Mouse (Mus musculus) lung, postnatal 0 days (tissue): ENCODE data around the gene Osbpl6. TPM values are rescaled to one million over a fixed set of nuclear protein-coding genes. Genes with fewer than 3 reads are reported as not detected.
A peak's percentile ranks its signal among the peaks of the same experiment; 100 is the strongest.

ENCODE experiments used
- ATAC-seq: fragments of 200-750 bp; cut with Nextera tagmentation; 2 replicates; pipeline ENCODE4 v1.8.0; 2017; ENCODE audit warnings: moderate library complexity
- DNase-seq: peaks from one replicate; pipeline ENCODE4 v3.0.0-alpha.2; 2016; ENCODE audit warnings: low spot score
- H3K27ac ChIP-seq: fragments of 300-500 bp; sonication (generic); 2 replicates; pipeline ENCODE4 v1.5.1; 2014; ENCODE audit warnings: antibody characterized with exemption, mild to moderate bottlenecking, low read length, mixed read lengths
- H3K27me3 ChIP-seq: fragments of 300-500 bp; sonication (generic); replicated peaks from 2 replicates; pipeline ENCODE4 v1.6.1; 2014; ENCODE audit warnings: low read length, mixed read lengths; ENCODE audit not compliant: insufficient read depth
- H3K36me3 ChIP-seq: fragments of 300-500 bp; sonication (generic); 2 replicates; pipeline ENCODE4 v1.6.1; 2014; ENCODE audit warnings: low read length, mixed read lengths; ENCODE audit not compliant: insufficient read depth
- H3K4me1 ChIP-seq: fragments of 300-500 bp; sonication (generic); 2 replicates; pipeline ENCODE4 v1.6.1; 2014; ENCODE audit warnings: antibody characterized with exemption, low read depth, low read length, mixed read lengths; ENCODE audit not compliant: insufficient read depth
- H3K4me2 ChIP-seq: fragments of 300-500 bp; sonication (generic); replicated peaks from 2 replicates; pipeline ENCODE4 v1.6.1; 2014; ENCODE audit warnings: low read depth, mild to moderate bottlenecking, low read length, moderate library complexity, mixed read lengths
- H3K4me3 ChIP-seq: fragments of 300-500 bp; sonication (generic); 2 replicates; pipeline ENCODE4 v1.5.1; 2014; ENCODE audit warnings: low read depth, low read length
- H3K9ac ChIP-seq: fragments of 300-500 bp; sonication (generic); replicated peaks from 2 replicates; pipeline ENCODE4 v1.6.1; 2014; ENCODE audit warnings: low read depth, mild to moderate bottlenecking
- H3K9me3 ChIP-seq: fragments of 300-500 bp; sonication (generic); 2 replicates; pipeline ENCODE4 v1.6.1; 2016; ENCODE audit warnings: low read length, mixed read lengths
- CTCF ChIP-seq: IDR thresholded peaks from 2 replicates; pipeline ENCODE4 v1.5.1; 2016; ENCODE audit warnings: antibody characterized with exemption, mild to moderate bottlenecking
- EP300 ChIP-seq: IDR thresholded peaks from 2 replicates; pipeline ENCODE4 v1.6.1; 2016; ENCODE audit warnings: antibody characterized with exemption, mild to moderate bottlenecking, control low read depth
- WGBS: fragments of 180-500 bp; shearing (Covaris S2); extraction: QIAGEN DNeasy Blood & Tissue Kit; methylation state at CpG from one replicate; pipeline ENCODE4 v1.1.7; 2014; 5-methylcytosine and 5-hydroxymethylcytosine counted together
- microRNA-seq: library from miRNA; unstranded; fragments of <30 nt; microRNA quantifications from one replicate; pipeline ENCODE4, GENCODE M21; 2016
- polyA plus RNA-seq: library from polyadenylated mRNA; unstranded; fragments of >200 nt; fragmentation: Nextera tagmentation; extraction: Ambion mirVana; gene quantifications from 2 replicates; pipeline ENCODE4 v1.2.1, GENCODE M21; 2015

Gene Osbpl6
- polyA plus RNA-seq, 1 experiment from 2014 or later, result 60.1 TPM

DNA sequence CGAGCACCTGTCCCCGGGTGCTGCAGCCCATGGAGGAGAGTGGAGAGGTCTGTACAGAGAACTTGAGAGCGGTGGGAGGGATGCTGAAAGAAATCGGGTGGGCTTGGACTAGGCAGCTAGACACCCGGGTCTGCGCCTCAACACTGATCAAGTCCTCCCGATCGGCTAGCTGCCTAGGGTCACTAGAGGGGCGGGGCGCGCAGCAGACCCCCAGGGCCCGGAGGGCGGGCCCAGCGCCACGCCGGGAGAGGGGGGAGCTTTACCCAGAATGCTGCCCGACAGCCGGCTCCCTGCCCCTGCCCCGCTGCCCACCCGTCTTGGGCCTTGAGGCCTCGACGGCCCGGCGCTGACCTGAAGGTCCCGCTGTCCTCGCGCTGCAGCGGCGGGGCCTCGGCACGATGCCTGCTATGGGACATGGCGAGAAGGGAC, 241.1 kb downstream of the Osbpl6 start:
- Histone ChIP-seq H3K9ac (peak overlapping the region; percentile 63), H3K4me2 (peak overlapping the region; percentile 84), H3K4me1 (peaks cover 8% of the 10 kb centered on the region; the same call in 1 of the 2 replicates), H3K36me3 (no peaks in the 10 kb centered on the region), H3K27me3 (no peaks in the 10 kb centered on the region), H3K9me3 (no peaks in the 10 kb centered on the region), H3K4me3 (peak overlapping the region; percentile 68), H3K27ac (peak overlapping the region; percentile 79)
- 4% methylated on average over 13 of the region's 32 CpGs for WGBS
- DNase-seq, result no peak
- peak; percentile 27; the same call in 1 of the 2 replicates for ATAC-seq
- TF ChIP-seq EP300 (no peak), CTCF (no peak)

DNA sequence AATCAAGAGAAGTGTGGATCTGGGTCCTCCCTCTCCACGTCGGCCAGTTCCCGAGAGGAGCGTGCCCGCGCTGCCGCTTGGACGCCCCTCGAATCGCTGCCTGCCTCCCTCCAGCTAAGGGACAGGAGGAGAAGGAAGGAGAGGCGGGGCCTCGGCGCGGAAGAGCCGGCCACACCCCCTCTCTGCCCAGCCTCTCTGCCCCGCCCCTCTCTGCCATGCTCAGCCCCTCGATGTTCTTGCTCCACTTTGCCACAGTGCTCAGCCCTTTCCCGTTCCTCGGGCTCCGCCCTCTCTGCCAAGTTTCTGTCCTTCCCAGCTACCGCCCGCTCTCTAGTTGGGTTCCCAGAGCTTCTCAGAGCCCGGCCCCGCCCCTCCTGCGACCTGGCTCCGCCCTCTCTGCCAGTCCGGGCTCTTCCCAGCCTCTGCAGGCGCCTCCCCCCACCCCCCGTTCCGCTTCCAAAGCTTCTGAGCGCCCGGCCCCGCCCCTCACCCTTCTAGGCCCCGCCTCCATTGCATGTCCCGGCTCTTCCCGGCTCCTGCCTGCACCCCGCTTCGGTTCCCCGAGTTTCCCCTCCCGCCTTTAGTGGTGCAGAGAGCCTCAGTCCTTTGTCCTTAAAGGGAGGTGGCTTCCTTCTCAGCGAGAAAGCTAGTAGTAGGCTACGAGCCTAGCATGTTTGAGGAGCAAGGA, 241.7 kb downstream of the Osbpl6 start, which contains the start of the genes Prkra and Pjvk:
TSS of gene Prkra (minus strand) at position 133 of the 688 bp plus-strand sequence.
TSS of gene Pjvk (plus strand) at position 594 of the 688 bp plus-strand sequence.
- peak within 1 kb of the TSS; percentile 68 for H3K4me3 ChIP-seq
- peaks cover 8% of the 10 kb centered on the region; the same call in 1 of the 2 replicates for H3K4me1 ChIP-seq
- ATAC-seq (peak; percentile 98), DNase-seq (peak; percentile 100)
- H3K9ac ChIP-seq, result peak within 1 kb of the TSS; percentile 63
- TF ChIP-seq EP300, result peak; percentile 73; the same call in 1 of the 2 replicates
- no peak for TF ChIP-seq CTCF
- peak within 1 kb of the TSS; percentile 79 for H3K27ac ChIP-seq
- 0% methylated on average over 20 of the region's 42 CpGs for WGBS
- H3K9me3 ChIP-seq, result no peaks in the 10 kb centered on the region
- H3K4me2 ChIP-seq, result peak within 1 kb of the TSS; percentile 84
- no peaks in the 10 kb centered on the region for H3K36me3 ChIP-seq
- no peaks in the 10 kb centered on the region for H3K27me3 ChIP-seq

DNA sequence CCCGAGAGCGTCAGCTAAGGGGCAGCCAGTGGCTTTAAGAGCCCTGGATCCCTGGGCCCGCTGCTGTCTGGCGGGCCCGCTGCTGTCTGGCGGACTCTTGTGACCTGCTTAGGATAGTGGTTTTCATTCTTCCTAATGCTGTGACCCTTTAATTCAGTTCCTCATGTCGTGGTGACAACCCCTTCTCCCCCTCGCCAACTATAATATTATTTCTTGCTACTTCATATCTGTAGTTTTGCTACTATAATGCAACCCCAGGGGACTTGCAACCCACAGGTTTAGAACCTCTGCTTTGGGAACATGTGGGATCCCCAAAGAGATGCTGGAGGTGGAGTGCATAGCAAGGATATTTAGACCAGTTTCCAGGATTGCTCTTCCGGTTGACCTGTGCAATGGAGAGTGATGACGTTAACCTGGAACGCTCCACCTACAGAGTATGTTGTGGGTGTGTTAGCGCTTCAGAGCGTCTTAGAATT, 242.4 kb downstream of the Osbpl6 start:
- peak overlapping the region; percentile 37; the same call in 1 of the 2 replicates for H3K9ac ChIP-seq

More for the DNA sequence above, 242.4 kb downstream of the Osbpl6 start:
- Histone ChIP-seq H3K4me1 (peaks cover 8% of the 10 kb centered on the region; the same call in 1 of the 2 replicates), H3K27ac (peak overlapping the region; percentile 79), H3K4me2 (peak overlapping the region; percentile 84), H3K27me3 (no peaks in the 10 kb centered on the region), H3K9me3 (no peaks in the 10 kb centered on the region), H3K4me3 (peak overlapping the region; percentile 68), H3K36me3 (no peaks in the 10 kb centered on the region)
- peak; percentile 70 for DNase-seq
- no peak for ATAC-seq
- 23% methylated on average over 13 of the region's 13 CpGs for WGBS
- TF ChIP-seq EP300, result no peak
- no peak for TF ChIP-seq CTCF

Small RNAs within 50 kb of the gene (microRNA-seq; reads per million reads assigned to microRNA genes)
- not detected for gene Gm23164

Other genes with a start within 250 kb of the Osbpl6 start
- 0.16 TPM in 1 of 2 replicates, not detected in the other for gene Pde11a, start 67.7 kb upstream of the Osbpl6 start, polyA plus RNA-seq
- gene Cyct, start 46.1 kb upstream of the Osbpl6 start, polyA plus RNA-seq, result not detected in 2 replicates
- 12.7 and 16.0 TPM in 2 replicates for gene Rbm45, start 36.5 kb upstream of the Osbpl6 start, polyA plus RNA-seq
- 34.1 and 35.7 TPM in 2 replicates for gene Prkra, start 241.5 kb downstream of the Osbpl6 start, polyA plus RNA-seq
- 0.26 and 0.29 TPM in 2 replicates for gene Pjvk, start 242.0 kb downstream of the Osbpl6 start, polyA plus RNA-seq